In genomic region chr17:25077771-25078372, GRCm38 (mm10) we compare ENCODE assay signal across 9 mouse cellular contexts. TPM values are rescaled to one million over a fixed set of nuclear protein-coding genes. Genes with fewer than 3 reads are reported as not detected.
DNase-seq lines count a peak whose midpoint lies in the region; ATAC-seq and TF ChIP-seq lines count a peak whose summit lies in the region.
"Had no signal": no experiment of that assay in that cellular context is flagged by ENCODE, and none has a peak within 500 bp of the region (broad histone marks: within the 10 kb centered on the region; RNA-seq: fewer than 3 reads in every experiment).

No protein-coding gene starts in this region.

- no peaks in the 10 kb centered on the region for H3K9me3 ChIP-seq in forebrain, embryonic 13.5 days (replicated peaks)
- no peaks in the 10 kb centered on the region for H3K9me3 ChIP-seq in lung, embryonic 14.5 days (ENCODE audit: low read depth, low read length)
- no peaks in the 10 kb centered on the region for H3K9me3 ChIP-seq in stomach, embryonic 16.5 days (replicated peaks; ENCODE audit: control insufficient read depth, low read length)
- H3K9me3 ChIP-seq: megakaryocyte, embryonic 14.5 days had no signal

- peaks cover 19% of the 10 kb centered on the region for H3K36me3 ChIP-seq in forebrain, embryonic 13.5 days (ENCODE audit: poor library complexity, severe bottlenecking)
- 0 out of 2 replicates have a peak, but pooled peaks cover 10% of the 10 kb centered on the region for H3K36me3 ChIP-seq in lung, embryonic 14.5 days (ENCODE audit: insufficient read depth)
- H3K36me3 ChIP-seq in stomach, embryonic 16.5 days (ENCODE audit: control insufficient read depth, insufficient read depth, low read length), result no peaks in the 10 kb centered on the region

- in situ Hi-C loops in Patski (cut with MboI; ENCODE audit: low pct_unique_long_range_greater_than_20kb), result no loop called here

- H3K4me1 ChIP-seq in forebrain, embryonic 13.5 days, result peaks cover 10% of the 10 kb centered on the region
- peaks cover 29% of the 10 kb centered on the region for H3K4me1 ChIP-seq in lung, embryonic 14.5 days (ENCODE audit: insufficient read depth)
- peaks cover 27% of the 10 kb centered on the region for H3K4me1 ChIP-seq in stomach, embryonic 16.5 days (ENCODE audit: control insufficient read depth, insufficient read depth, low read length)

- CTCF ChIA-PET in Patski (lab: Charles Lee), result interaction anchor here (1.5 to 1.7 kb wide), 2 partner anchors 12 to 18 kb away, joined by 4 to 6 read pairs; no protein-coding TSS in a partner anchor

- peak overlapping the region; percentile 43; the same call in 1 of the 2 replicates for H3K9ac ChIP-seq in forebrain, embryonic 13.5 days
- H3K9ac ChIP-seq in lung, embryonic 14.5 days, result peak overlapping the region; percentile 26
- peak overlapping the region; percentile 51; the same call in 1 of the 2 replicates for H3K9ac ChIP-seq in stomach, embryonic 16.5 days (ENCODE audit: low read length)

- no peaks in the 10 kb centered on the region for H3K27me3 ChIP-seq in Patski
- H3K27me3 ChIP-seq in forebrain, embryonic 13.5 days, result no peaks in the 10 kb centered on the region
- no peaks in the 10 kb centered on the region for H3K27me3 ChIP-seq in lung, embryonic 14.5 days (ENCODE audit: insufficient read depth, low read length)
- no peaks in the 10 kb centered on the region for H3K27me3 ChIP-seq in stomach, embryonic 16.5 days (ENCODE audit: control insufficient read depth, insufficient read depth, low read length)
- H3K27me3 ChIP-seq: megakaryocyte, embryonic 14.5 days had no signal

- no peak for TF ChIP-seq CTCF in Patski (IDR thresholded peaks at IDR 0.05)
- TF ChIP-seq CTCF in lung, embryonic 14.5 days (IDR thresholded peaks at IDR 0.05; ENCODE audit: low read depth), result no peak

- intact Hi-C loops in heart, postnatal 25 days (cut with DNase I), result no loop called here

- DNase-seq in Patski (ENCODE audit: low read depth, low spot score), result peak; percentile 33
- peak; percentile 84 to 89 for DNase-seq in adrenal gland, postnatal 36 days
- DNase-seq in heart, postnatal 25 days (ENCODE audit: low spot score), result peak; percentile 55
- DNase-seq in layer of hippocampus, adult 8-10 months (ENCODE audit: low spot score in 2 of 2), result peak; percentile 29 to 35
- peak; percentile 92 for DNase-seq in lung, embryonic 14.5 days
- no peak for DNase-seq in c-Kit-positive CD71-positive TER-119-positive erythroid progenitor cells, embryonic 14.5 days (ENCODE audit: low spot score)

- POLR2A ChIA-PET in Patski (lab: Charles Lee), result no interaction called here

- peak; percentile 56 for ATAC-seq in Patski
- 0 out of 2 replicates have a peak, but pooled peaks have one; percentile 43 for ATAC-seq in forebrain, embryonic 13.5 days
- ATAC-seq in lung, embryonic 14.5 days (ENCODE audit: insufficient read depth), result 0 out of 2 replicates have a peak, but pooled peaks have one; percentile 33
- ATAC-seq in stomach, embryonic 16.5 days (ENCODE audit: insufficient read depth, low FRiP score), result peak; percentile 37; the same call in 1 of the 2 replicates

- no peak overlapping the region for H3K4me3 ChIP-seq in forebrain, embryonic 13.5 days
- H3K4me3 ChIP-seq in lung, embryonic 14.5 days (ENCODE audit: low read depth, low read length), result peak overlapping the region; percentile 46
- peak overlapping the region; percentile 43 for H3K4me3 ChIP-seq in stomach, embryonic 16.5 days (replicated peaks; ENCODE audit: low read length)
- H3K4me3 ChIP-seq: megakaryocyte, embryonic 14.5 days had no signal

- 68% methylated on average over 13 of the region's 13 CpGs for WGBS in forebrain, embryonic 13.5 days
- 49% methylated on average over 13 of the region's 13 CpGs for WGBS in lung, embryonic 14.5 days
- 52% methylated on average over 13 of the region's 13 CpGs for WGBS in stomach, embryonic 16.5 days

- peak overlapping the region; percentile 75 for H3K27ac ChIP-seq in forebrain, embryonic 13.5 days
- H3K27ac ChIP-seq in lung, embryonic 14.5 days (ENCODE audit: low read depth), result peak overlapping the region; percentile 98
- peak overlapping the region; percentile 36 for H3K27ac ChIP-seq in stomach, embryonic 16.5 days (ENCODE audit: low read length)

- peak overlapping the region; percentile 33 for H3K4me2 ChIP-seq in forebrain, embryonic 13.5 days
- H3K4me2 ChIP-seq in lung, embryonic 14.5 days, result peak overlapping the region; percentile 55
- peak overlapping the region; percentile 41 for H3K4me2 ChIP-seq in stomach, embryonic 16.5 days (ENCODE audit: low read depth, low read length)

RNA-seq across cellular contexts. Expression of gene Tmem204, which starts 5.5 kb away (rescaled TPM):
- 0.14 TPM for polyA plus RNA-seq in Patski (2021)
- 10 to 100 TPM; 31.4 to 39.7 TPM for total RNA-seq in adrenal gland, postnatal 36 days (2021)
- polyA plus RNA-seq in forebrain, embryonic 13.5 days (2015; fragmentation: Nextera tagmentation; extraction: Ambion mirVana), result 7.7 and 10.1 TPM in 2 replicates
- total RNA-seq in heart, postnatal 25 days (2021), result 10 to 100 TPM; 34.5 to 41.7 TPM
- total RNA-seq in layer of hippocampus, adult 8-10 months (2022), result 1 to 10 TPM; 7.4 to 9.3 (median 8.1) TPM
- 65.2 and 67.1 TPM in 2 replicates for polyA plus RNA-seq in lung, embryonic 14.5 days (2014; fragmentation: Nextera tagmentation; extraction: Ambion mirVana)
- 24.1 and 25.2 TPM in 2 replicates for polyA plus RNA-seq in stomach, embryonic 16.5 days (2015; fragmentation: Nextera tagmentation; extraction: Ambion mirVana)

RNA-seq across cellular contexts. Expression of gene Telo2, which starts 37.9 kb away (rescaled TPM):
- 26.7 TPM for polyA plus RNA-seq in Patski (2021)
- total RNA-seq in adrenal gland, postnatal 36 days (2021), result 10 to 100 TPM; 19.7 to 22.4 TPM
- 41.2 and 45.3 TPM in 2 replicates for polyA plus RNA-seq in forebrain, embryonic 13.5 days (2015; fragmentation: Nextera tagmentation; extraction: Ambion mirVana)
- total RNA-seq in heart, postnatal 25 days (2021), result 10 to 100 TPM; 10.8 to 12.2 TPM
- 10 to 100 TPM; 32.8 to 38.7 (median 36.8) TPM for total RNA-seq in layer of hippocampus, adult 8-10 months (2022)
- polyA plus RNA-seq in lung, embryonic 14.5 days (2014; fragmentation: Nextera tagmentation; extraction: Ambion mirVana), result 41.8 and 46.5 TPM in 2 replicates
- 38.9 and 39.9 TPM in 2 replicates for polyA plus RNA-seq in stomach, embryonic 16.5 days (2015; fragmentation: Nextera tagmentation; extraction: Ambion mirVana)

RNA-seq across cellular contexts. Expression of gene Ptx4, which starts 42.7 kb away (rescaled TPM):
- 0.05 TPM for polyA plus RNA-seq in Patski (2021)
- total RNA-seq in adrenal gland, postnatal 36 days (2021), result not detected
- not detected in 2 replicates for polyA plus RNA-seq in forebrain, embryonic 13.5 days (2015; fragmentation: Nextera tagmentation; extraction: Ambion mirVana)
- 1 to 10 TPM; 3.7 to 6.7 TPM for total RNA-seq in heart, postnatal 25 days (2021)
- total RNA-seq in layer of hippocampus, adult 8-10 months (2022), result 1 to 10 TPM in 3 of 4 experiments, under 1 TPM in 1; 0.89 to 3.9 (median 1.8) TPM
- not detected in 2 replicates for polyA plus RNA-seq in lung, embryonic 14.5 days (2014; fragmentation: Nextera tagmentation; extraction: Ambion mirVana)
- 0.50 and 0.56 TPM in 2 replicates for polyA plus RNA-seq in stomach, embryonic 16.5 days (2015; fragmentation: Nextera tagmentation; extraction: Ambion mirVana)

RNA-seq across cellular contexts. Expression of gene Clcn7, which starts 55.3 kb away (rescaled TPM):
- polyA plus RNA-seq in Patski (2021), result 47.5 TPM
- total RNA-seq in adrenal gland, postnatal 36 days (2021), result 10 to 100 TPM; 42.0 to 43.8 TPM
- 23.6 and 29.6 TPM in 2 replicates for polyA plus RNA-seq in forebrain, embryonic 13.5 days (2015; fragmentation: Nextera tagmentation; extraction: Ambion mirVana)
- 10 to 100 TPM; 25.5 to 27.5 TPM for total RNA-seq in heart, postnatal 25 days (2021)
- total RNA-seq in layer of hippocampus, adult 8-10 months (2022), result 10 to 100 TPM; 54.7 to 61.5 (median 58.9) TPM
- polyA plus RNA-seq in lung, embryonic 14.5 days (2014; fragmentation: Nextera tagmentation; extraction: Ambion mirVana), result 22.3 and 23.1 TPM in 2 replicates
- polyA plus RNA-seq in stomach, embryonic 16.5 days (2015; fragmentation: Nextera tagmentation; extraction: Ambion mirVana), result 21.4 and 24.7 TPM in 2 replicates

Comparison
In these comparisons a context has a peak if more than half of its experiments do, and no peak if none do; other contexts are left out.
1. H3K27ac ChIP-seq: peak in every context shown above with its lines; median percentile 98 in lung, embryonic 14.5 days; 75 in forebrain, embryonic 13.5 days; 36 in stomach, embryonic 16.5 days.